Mouse (Mus musculus): ENCODE measurements at regions not wholly inside any gene's neighbourhood (a gene's known extent, or its start where the extent isn't known, plus 50 kb on each side); places are given as distances from the start of the nearest gene placed in this dataset.

DNA sequence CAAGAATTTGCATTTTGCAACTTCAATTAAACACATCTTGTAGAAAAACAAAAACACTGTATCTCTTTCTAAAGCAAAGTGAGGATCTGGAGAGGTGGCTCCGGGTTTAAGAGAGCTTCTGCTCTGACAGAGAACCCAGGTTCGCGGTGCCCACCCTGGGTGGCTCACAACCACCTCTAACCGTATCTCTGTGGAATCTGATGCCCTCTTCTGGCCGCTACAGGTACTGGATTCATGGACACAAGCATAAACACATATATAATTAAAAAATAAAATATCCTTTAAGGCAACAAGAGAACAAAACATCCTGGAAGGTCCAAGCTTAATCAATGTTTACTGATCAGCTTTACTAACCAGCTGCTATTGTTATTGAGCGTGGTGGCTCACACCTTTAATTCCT lies 124.3 kb upstream of the Dock1 start:
- TF ChIP-seq CTCF (IDR thresholded peaks at IDR 0.05; ENCODE audit: control insufficient read depth, insufficient read depth, insufficient read length) (no peak), MYOG (IDR thresholded peaks at IDR 0.05; ENCODE audit: control insufficient read depth, extremely low read depth, insufficient read length) (no peak), USF1 (IDR thresholded peaks at IDR 0.05; ENCODE audit: low read depth) (no peak)
